Mouse (Mus musculus): ENCODE data around the gene Pak2. TPM values are rescaled to one million over a fixed set of nuclear protein-coding genes. Genes with fewer than 3 reads are reported as not detected.
"Not testable (repeated sequence)": the region's sequence is repeated elsewhere in the genome, so short reads cannot be mapped to it uniquely, and the experiment has no call there.

The Pak2 gene
- polyA plus RNA-seq, 1 experiment from 2014 or later, result 21.8 TPM

GRCm38 (mm10) chr16:32113541-32114218 is 34.5 kb upstream of the Pak2 start:
- peak; percentile 60; the same call in 1 of the 2 replicates for ATAC-seq (replicated peaks; ENCODE audit: insufficient number of reproducible peaks, insufficient read depth, low FRiP score, low read depth)
- H3K9ac ChIP-seq, result no peak overlapping the region
- peak overlapping the region; percentile 69 for H3K27ac ChIP-seq
- H3K27me3 ChIP-seq, result no peaks in the 10 kb centered on the region
- H3K4me1 ChIP-seq (replicated peaks), result peaks cover 12% of the 10 kb centered on the region
- H3K4me2 ChIP-seq, result peak overlapping the region; percentile 41; the same call in 1 of the 2 replicates
- H3K9me3 ChIP-seq (replicated peaks), result no peaks in the 10 kb centered on the region
- no peaks in the 10 kb centered on the region for H3K36me3 ChIP-seq
- WGBS, result 48% methylated on average over 23 of the region's 23 CpGs
- H3K4me3 ChIP-seq, result peak overlapping the region; percentile 19; the same call in 1 of the 2 replicates

- Histone ChIP-seq H3K9ac (no peak overlapping the region), H3K4me3 (no peak overlapping the region), H3K36me3 (peaks cover 8% of the 10 kb centered on the region; the same call in 1 of the 2 replicates), H3K27ac (no peak overlapping the region), H3K4me2 (no peak overlapping the region), H3K27me3 (no peaks in the 10 kb centered on the region), H3K4me1 (replicated peaks) (peaks cover 12% of the 10 kb centered on the region), H3K9me3 (replicated peaks) (no peaks in the 10 kb centered on the region)
- ATAC-seq (replicated peaks; ENCODE audit: insufficient number of reproducible peaks, insufficient read depth, low FRiP score, low read depth), result no peak
- WGBS, result 68% methylated on average over 15 of the region's 15 CpGs
Observed at GRCm38 (mm10) chr16:32110951-32111699, 32.0 kb upstream of the Pak2 start.

- Histone ChIP-seq H3K4me2 (no peak overlapping the region), H3K36me3 (peaks cover 10% of the 10 kb centered on the region; the same call in 1 of the 2 replicates), H3K9ac (no peak overlapping the region), H3K4me3 (no peak overlapping the region), H3K27me3 (no peaks in the 10 kb centered on the region), H3K27ac (no peak overlapping the region), H3K4me1 (replicated peaks) (peaks cover 1% of the 10 kb centered on the region; the same call in 1 of the 2 replicates), H3K9me3 (replicated peaks) (no peaks in the 10 kb centered on the region)
- 76% methylated on average over 2 of the region's 2 CpGs for WGBS
- ATAC-seq (replicated peaks; ENCODE audit: insufficient number of reproducible peaks, insufficient read depth, low FRiP score, low read depth), result no peak
Observed at GRCm38 (mm10) chr16:32108578-32108977, 29.4 kb upstream of the Pak2 start.

GRCm38 (mm10) chr16:32108170-32108569 is 29.0 kb upstream of the Pak2 start:
- H3K27me3 ChIP-seq, result no peaks in the 10 kb centered on the region
- no peak overlapping the region for H3K9ac ChIP-seq
- H3K9me3 ChIP-seq (replicated peaks), result no peaks in the 10 kb centered on the region
- no peak overlapping the region for H3K4me3 ChIP-seq
- 70% methylated on average over 7 of the region's 7 CpGs for WGBS
- H3K27ac ChIP-seq, result no peak overlapping the region
- no peak for ATAC-seq (replicated peaks; ENCODE audit: insufficient number of reproducible peaks, insufficient read depth, low FRiP score, low read depth)
- no peaks in the 10 kb centered on the region for H3K4me1 ChIP-seq (replicated peaks)
- H3K36me3 ChIP-seq, result peaks cover 11% of the 10 kb centered on the region; the same call in 1 of the 2 replicates
- no peak overlapping the region for H3K4me2 ChIP-seq

- Histone ChIP-seq H3K9ac (no peak overlapping the region), H3K9me3 (replicated peaks) (no peaks in the 10 kb centered on the region), H3K4me2 (no peak overlapping the region), H3K27me3 (no peaks in the 10 kb centered on the region), H3K4me3 (no peak overlapping the region), H3K4me1 (replicated peaks) (no peaks in the 10 kb centered on the region), H3K27ac (no peak overlapping the region; the same call in 1 of the 2 replicates), H3K36me3 (peaks cover 11% of the 10 kb centered on the region; the same call in 1 of the 2 replicates)
- 82% methylated on average over 12 of the region's 12 CpGs for WGBS
- no peak for ATAC-seq (replicated peaks; ENCODE audit: insufficient number of reproducible peaks, insufficient read depth, low FRiP score, low read depth)
Observed at GRCm38 (mm10) chr16:32107342-32108045, 28.4 kb upstream of the Pak2 start.

- no peak overlapping the region for H3K27ac ChIP-seq
- H3K4me2 ChIP-seq, result no peak overlapping the region
- no peaks in the 10 kb centered on the region for H3K4me1 ChIP-seq (replicated peaks)
- ATAC-seq (replicated peaks; ENCODE audit: insufficient number of reproducible peaks, insufficient read depth, low FRiP score, low read depth), result no peak
- no peak overlapping the region for H3K9ac ChIP-seq
- H3K36me3 ChIP-seq, result peaks cover 11% of the 10 kb centered on the region; the same call in 1 of the 2 replicates
- H3K27me3 ChIP-seq, result no peaks in the 10 kb centered on the region
- H3K4me3 ChIP-seq, result no peak overlapping the region
- 92% methylated on average over 1 of the region's 1 CpGs for WGBS
- no peaks in the 10 kb centered on the region for H3K9me3 ChIP-seq (replicated peaks)
Observed at GRCm38 (mm10) chr16:32105698-32106097, 26.6 kb upstream of the Pak2 start.

GRCm38 (mm10) chr16:32102295-32102694 is 23.2 kb upstream of the Pak2 start:
- H3K4me3 ChIP-seq, result no peak overlapping the region
- no peaks in the 10 kb centered on the region for H3K27me3 ChIP-seq
- H3K27ac ChIP-seq, result no peak overlapping the region
- no peak overlapping the region for H3K4me2 ChIP-seq
- H3K36me3 ChIP-seq, result peaks cover 7% of the 10 kb centered on the region; the same call in 1 of the 2 replicates
- H3K9ac ChIP-seq, result no peak overlapping the region
- H3K4me1 ChIP-seq (replicated peaks), result peaks cover 15% of the 10 kb centered on the region
- H3K9me3 ChIP-seq (replicated peaks), result no peaks in the 10 kb centered on the region
- WGBS, result 86% methylated on average over 13 of the region's 13 CpGs
- ATAC-seq (replicated peaks; ENCODE audit: insufficient number of reproducible peaks, insufficient read depth, low FRiP score, low read depth), result no peak

- H3K4me1 ChIP-seq (replicated peaks), result peaks cover 15% of the 10 kb centered on the region
- peak within 1 kb of the TSS; percentile 76 for H3K4me2 ChIP-seq
- no peaks in the 10 kb centered on the region for H3K9me3 ChIP-seq (replicated peaks)
- peak within 1 kb of the TSS; percentile 78 for H3K9ac ChIP-seq
- WGBS, result under 1% methylated on average over 34 of the region's 34 CpGs
- peak within 1 kb of the TSS; percentile 74 for H3K4me3 ChIP-seq
- peaks cover 12% of the 10 kb centered on the region for H3K36me3 ChIP-seq
- peak; percentile 95 for ATAC-seq (replicated peaks; ENCODE audit: insufficient number of reproducible peaks, insufficient read depth, low FRiP score, low read depth)
- H3K27ac ChIP-seq, result peak within 1 kb of the TSS; percentile 85
- H3K27me3 ChIP-seq, result no peaks in the 10 kb centered on the region
Observed at GRCm38 (mm10) chr16:32099638-32100150, 20.6 kb upstream of the Pak2 start, which contains the start of the genes Pigx and Cep19. Gene Pigx (minus strand): TSS chr16:32099740. Gene Cep19 (plus strand): TSS chr16:32099800.

GRCm38 (mm10) chr16:32098897-32099637 is 19.9 kb upstream of the Pak2 start:
- Histone ChIP-seq H3K4me2 (peak overlapping the region; percentile 76), H3K4me3 (peak overlapping the region; percentile 74), H3K27me3 (no peaks in the 10 kb centered on the region), H3K9ac (peak overlapping the region; percentile 78), H3K36me3 (peaks cover 14% of the 10 kb centered on the region), H3K9me3 (replicated peaks) (no peaks in the 10 kb centered on the region), H3K4me1 (replicated peaks) (peaks cover 15% of the 10 kb centered on the region), H3K27ac (peak overlapping the region; percentile 85)
- peak; percentile 74 for ATAC-seq (replicated peaks; ENCODE audit: insufficient number of reproducible peaks, insufficient read depth, low FRiP score, low read depth)
- under 1% methylated on average over 39 of the region's 39 CpGs for WGBS

- WGBS, result 69% methylated on average over 2 of the region's 2 CpGs
- H3K4me3 ChIP-seq; H3K27me3 ChIP-seq; H3K4me2 ChIP-seq; H3K9ac ChIP-seq; H3K27ac ChIP-seq; H3K9me3 ChIP-seq (replicated peaks); ATAC-seq (replicated peaks; ENCODE audit: insufficient number of reproducible peaks, insufficient read depth, low FRiP score, low read depth): not testable (repeated sequence)
- Histone ChIP-seq H3K4me1 (replicated peaks) (peaks cover 15% of the 10 kb centered on the region), H3K36me3 (peaks cover 11% of the 10 kb centered on the region)
Observed at GRCm38 (mm10) chr16:32097757-32098156, 18.6 kb upstream of the Pak2 start.
